Mouse (Mus musculus): ENCODE results near the gene Dlg5. TPM values are rescaled to one million over a fixed set of nuclear protein-coding genes. Genes with fewer than 3 reads are reported as not detected.

The Dlg5 gene
- 35.9 and 36.0 TPM in 2 replicates for polyA plus RNA-seq (2014; fragmentation: Nextera tagmentation; extraction: Ambion mirVana)

DNA sequence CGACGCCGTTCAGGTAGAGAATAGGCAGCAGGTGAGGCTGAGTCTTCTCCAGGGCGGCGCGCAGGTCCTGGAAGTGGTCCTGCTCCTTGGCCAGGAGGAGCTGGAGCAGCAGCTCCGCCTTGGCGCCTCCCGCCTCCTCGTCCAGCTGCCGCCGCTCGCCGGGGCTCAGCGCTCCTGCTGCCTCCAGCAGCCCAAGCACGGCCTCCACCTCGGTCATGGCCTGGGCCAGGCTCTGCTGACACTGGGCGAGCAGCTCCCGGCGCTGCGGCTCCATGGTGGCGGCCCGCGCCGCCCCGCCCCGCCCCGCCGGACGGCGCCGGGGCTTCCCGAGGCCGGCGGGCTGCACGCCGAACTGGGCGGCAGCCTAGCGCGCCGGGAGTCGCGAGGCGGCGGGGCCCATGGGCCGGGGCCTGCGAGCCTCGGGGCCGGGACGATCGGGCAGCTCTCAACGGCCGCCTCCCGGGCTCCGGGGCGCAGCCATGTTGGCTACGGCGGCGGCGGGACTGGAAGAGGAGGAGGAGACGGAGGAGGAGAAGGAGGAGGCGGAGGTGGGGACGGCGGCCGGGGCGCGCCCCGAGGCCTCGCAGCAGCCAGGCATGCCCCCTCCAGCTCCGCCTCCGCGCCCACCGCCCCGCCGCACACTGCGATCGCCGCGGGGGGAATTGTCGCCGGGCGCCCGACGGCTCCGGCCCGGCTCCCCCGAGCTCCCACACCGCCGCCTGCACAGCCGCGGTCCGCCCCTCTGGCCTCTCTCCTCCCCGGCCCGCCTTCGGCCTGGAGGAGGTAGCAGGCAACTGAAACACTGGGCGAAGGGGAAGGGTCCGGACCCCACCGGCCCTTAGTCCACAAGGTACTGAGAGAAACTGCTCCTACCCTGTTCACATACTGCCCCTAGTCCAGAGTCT lies at the start of gene Dlg5:
Gene Dlg5 (minus strand): TSS at position 744 of the 905 bp plus-strand sequence.
- peak; percentile 69 for DNase-seq (ENCODE audit: low spot score)
- H3K27me3 ChIP-seq (ENCODE audit: control insufficient read depth, insufficient read depth, low read length) = no peaks in the 10 kb centered on the region
- under 1% methylated on average over 68 of the region's 98 CpGs for WGBS
- peak within 1 kb of the TSS; percentile 78 for H3K4me2 ChIP-seq (ENCODE audit: low read depth, low read length)
- peak within 1 kb of the TSS; percentile 87 for H3K4me3 ChIP-seq (ENCODE audit: low read depth, low read length)
- H3K27ac ChIP-seq (replicated peaks; ENCODE audit: low read depth, low read length) = peak within 1 kb of the TSS; percentile 94
- no peaks in the 10 kb centered on the region for H3K4me1 ChIP-seq (ENCODE audit: control insufficient read depth, insufficient read depth, low read length)
- H3K9me3 ChIP-seq (replicated peaks; ENCODE audit: control insufficient read depth, low read length) = no peaks in the 10 kb centered on the region
- ATAC-seq (replicated peaks; ENCODE audit: insufficient number of reproducible peaks, low FRiP score, low TSS enrichment, low read depth) = peak; percentile 91
- H3K36me3 ChIP-seq (replicated peaks; ENCODE audit: control insufficient read depth, insufficient read depth, low read depth, low read length) = no peaks in the 10 kb centered on the region
- peak within 1 kb of the TSS; percentile 95 for H3K9ac ChIP-seq (replicated peaks; ENCODE audit: low read length)

DNA sequence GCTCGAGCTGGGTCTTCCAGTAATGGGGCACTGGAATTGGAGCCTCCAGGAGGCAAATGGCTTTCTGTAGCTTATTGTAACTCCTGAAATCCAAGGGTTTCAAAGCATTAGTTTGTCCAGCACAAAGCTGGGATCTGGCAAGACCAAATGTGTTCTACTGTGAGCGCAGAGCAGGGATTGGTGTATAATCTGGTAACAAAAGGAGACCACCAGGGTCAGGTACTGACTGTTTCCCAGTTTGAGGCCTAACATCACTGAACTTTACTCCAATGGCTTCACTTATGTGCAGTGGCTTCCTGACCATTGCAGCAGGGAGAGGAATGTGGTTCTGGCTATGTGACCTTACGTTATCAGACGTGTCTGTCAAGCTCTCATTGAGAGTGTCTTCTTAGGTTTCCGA lies 47.9 kb upstream of the Dlg5 start:
- H3K4me1 ChIP-seq (ENCODE audit: control insufficient read depth, insufficient read depth, low read length) = no peaks in the 10 kb centered on the region
- no peak overlapping the region for H3K9ac ChIP-seq (replicated peaks; ENCODE audit: low read length)
- WGBS = 81% methylated on average over 5 of the region's 5 CpGs
- H3K9me3 ChIP-seq (replicated peaks; ENCODE audit: control insufficient read depth, low read length) = no peaks in the 10 kb centered on the region
- DNase-seq (ENCODE audit: low spot score) (no peak), ATAC-seq (replicated peaks; ENCODE audit: insufficient number of reproducible peaks, low FRiP score, low TSS enrichment, low read depth) (no peak)
- H3K4me3 ChIP-seq (ENCODE audit: low read depth, low read length) = no peak overlapping the region
- no peaks in the 10 kb centered on the region for H3K36me3 ChIP-seq (replicated peaks; ENCODE audit: control insufficient read depth, insufficient read depth, low read depth, low read length)
- no peaks in the 10 kb centered on the region for H3K27me3 ChIP-seq (ENCODE audit: control insufficient read depth, insufficient read depth, low read length)
- H3K4me2 ChIP-seq (ENCODE audit: low read depth, low read length) = no peak overlapping the region
- H3K27ac ChIP-seq (replicated peaks; ENCODE audit: low read depth, low read length) = no peak overlapping the region

DNA sequence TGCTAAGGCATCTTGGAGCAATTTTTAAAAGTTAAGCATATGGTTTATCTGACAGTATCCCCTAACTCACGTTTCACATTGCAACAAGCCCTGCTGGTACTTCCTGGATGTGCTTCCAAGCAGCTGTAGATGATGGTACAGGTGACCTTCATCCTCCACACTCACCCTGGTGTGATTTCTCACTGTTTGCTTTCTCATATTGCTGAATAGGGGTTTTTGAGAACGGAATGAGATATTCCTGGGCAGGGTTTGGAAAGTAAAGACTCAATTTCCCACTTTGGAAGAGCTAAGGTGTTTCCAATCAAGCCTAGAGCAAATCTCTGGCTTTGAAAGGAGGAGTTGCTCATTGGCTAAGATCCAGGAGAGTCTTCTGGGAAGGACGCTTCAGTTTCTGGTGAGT lies 47.2 kb upstream of the Dlg5 start, which contains the start of gene E330034G19Rik:
Gene E330034G19Rik (plus strand): TSS at position 301 of the 400 bp plus-strand sequence.
- no peak for ATAC-seq (replicated peaks; ENCODE audit: insufficient number of reproducible peaks, low FRiP score, low TSS enrichment, low read depth)
- no peak within 1 kb of the TSS for H3K4me2 ChIP-seq (ENCODE audit: low read depth, low read length)
- no peak within 1 kb of the TSS for H3K9ac ChIP-seq (replicated peaks; ENCODE audit: low read length)
- no peak within 1 kb of the TSS for H3K4me3 ChIP-seq (ENCODE audit: low read depth, low read length)
- DNase-seq (ENCODE audit: low spot score) = no peak
- no peaks in the 10 kb centered on the region for H3K4me1 ChIP-seq (ENCODE audit: control insufficient read depth, insufficient read depth, low read length)
- H3K27ac ChIP-seq (replicated peaks; ENCODE audit: low read depth, low read length) = no peak within 1 kb of the TSS
- H3K36me3 ChIP-seq (replicated peaks; ENCODE audit: control insufficient read depth, insufficient read depth, low read depth, low read length) = no peaks in the 10 kb centered on the region
- H3K27me3 ChIP-seq (ENCODE audit: control insufficient read depth, insufficient read depth, low read length) = no peaks in the 10 kb centered on the region
- WGBS = 61% methylated on average over 3 of the region's 3 CpGs
- no peaks in the 10 kb centered on the region for H3K9me3 ChIP-seq (replicated peaks; ENCODE audit: control insufficient read depth, low read length)

DNA sequence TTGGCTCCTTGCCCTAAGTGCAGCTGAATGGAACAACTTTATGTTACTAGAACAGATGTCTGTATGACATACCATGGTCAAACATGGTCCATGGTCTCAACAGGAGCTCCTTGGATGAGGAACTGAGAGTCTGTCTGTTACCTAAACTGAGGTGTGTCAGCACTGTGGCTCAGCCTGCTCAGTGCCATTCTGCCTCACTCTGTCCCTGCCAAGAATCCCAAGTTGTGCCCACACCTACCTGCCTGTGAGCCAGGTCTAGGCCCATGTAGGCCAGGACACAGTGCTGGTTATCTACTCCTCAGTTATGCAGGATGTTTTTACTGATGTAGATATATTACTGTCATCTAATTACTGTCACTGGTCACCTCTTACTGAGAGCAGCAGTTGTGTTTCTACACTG lies 45.0 kb upstream of the Dlg5 start:
- Histone ChIP-seq H3K27me3 (ENCODE audit: control insufficient read depth, insufficient read depth, low read length) (no peaks in the 10 kb centered on the region), H3K27ac (replicated peaks; ENCODE audit: low read depth, low read length) (no peak overlapping the region), H3K36me3 (replicated peaks; ENCODE audit: control insufficient read depth, insufficient read depth, low read depth, low read length) (no peaks in the 10 kb centered on the region), H3K4me1 (ENCODE audit: control insufficient read depth, insufficient read depth, low read length) (no peaks in the 10 kb centered on the region), H3K4me2 (ENCODE audit: low read depth, low read length) (no peak overlapping the region), H3K4me3 (ENCODE audit: low read depth, low read length) (no peak overlapping the region), H3K9me3 (replicated peaks; ENCODE audit: control insufficient read depth, low read length) (no peaks in the 10 kb centered on the region), H3K9ac (replicated peaks; ENCODE audit: low read length) (no peak overlapping the region)
- ATAC-seq (replicated peaks; ENCODE audit: insufficient number of reproducible peaks, low FRiP score, low TSS enrichment, low read depth) = no peak
- DNase-seq (ENCODE audit: low spot score) = no peak

DNA sequence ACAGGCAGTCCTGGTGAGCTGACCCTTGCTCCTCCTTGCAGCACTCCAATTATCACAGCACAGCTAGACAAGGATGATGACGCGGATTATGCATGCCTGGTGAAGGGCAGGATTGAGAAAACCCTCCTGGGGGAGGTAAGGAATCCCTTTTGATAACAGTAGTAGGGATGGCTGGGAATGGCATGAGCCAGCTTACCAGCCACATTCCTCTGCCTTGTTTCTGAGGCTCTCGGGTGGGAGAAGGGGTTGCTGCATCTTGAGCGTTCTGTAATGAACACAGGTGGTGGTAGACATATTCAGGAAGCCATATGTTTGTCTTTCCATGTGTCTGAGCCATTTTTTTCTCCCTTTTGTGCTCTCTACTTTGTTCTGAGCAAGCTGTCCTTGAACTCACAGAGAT lies 40.4 kb upstream of the Dlg5 start:
- H3K27me3 ChIP-seq (ENCODE audit: control insufficient read depth, insufficient read depth, low read length) = no peaks in the 10 kb centered on the region
- 55% methylated on average over 4 of the region's 4 CpGs for WGBS
- no peak overlapping the region for H3K27ac ChIP-seq (replicated peaks; ENCODE audit: low read depth, low read length)
- H3K9ac ChIP-seq (replicated peaks; ENCODE audit: low read length) = no peak overlapping the region
- DNase-seq (ENCODE audit: low spot score) (no peak), ATAC-seq (replicated peaks; ENCODE audit: insufficient number of reproducible peaks, low FRiP score, low TSS enrichment, low read depth) (no peak)
- H3K36me3 ChIP-seq (replicated peaks; ENCODE audit: control insufficient read depth, insufficient read depth, low read depth, low read length) = no peaks in the 10 kb centered on the region
- H3K9me3 ChIP-seq (replicated peaks; ENCODE audit: control insufficient read depth, low read length) = no peaks in the 10 kb centered on the region
- no peak overlapping the region for H3K4me2 ChIP-seq (ENCODE audit: low read depth, low read length)
- no peak overlapping the region for H3K4me3 ChIP-seq (ENCODE audit: low read depth, low read length)
- H3K4me1 ChIP-seq (ENCODE audit: control insufficient read depth, insufficient read depth, low read length) = no peaks in the 10 kb centered on the region

DNA sequence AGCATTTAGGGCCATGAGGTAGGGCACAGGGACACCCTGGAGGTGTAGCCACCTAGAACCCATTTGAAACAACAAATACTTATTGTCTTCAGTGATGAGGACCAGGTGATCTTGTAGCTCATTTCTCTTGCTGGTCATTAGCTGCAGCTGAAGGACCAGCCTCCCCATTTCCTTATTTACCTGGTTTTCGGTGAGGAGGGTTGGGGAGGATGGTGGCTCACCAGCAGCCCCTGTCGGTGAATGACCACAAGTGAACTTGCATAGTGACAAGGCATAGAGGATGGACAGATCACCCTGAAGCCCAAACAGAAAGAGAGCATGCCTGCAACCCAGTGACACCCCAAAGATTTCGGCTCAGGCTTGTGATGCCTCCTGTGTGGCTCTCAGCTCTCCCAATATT lies 36.6 kb upstream of the Dlg5 start:
- Histone ChIP-seq H3K4me2 (ENCODE audit: low read depth, low read length) (no peak overlapping the region), H3K36me3 (replicated peaks; ENCODE audit: control insufficient read depth, insufficient read depth, low read depth, low read length) (no peaks in the 10 kb centered on the region), H3K27me3 (ENCODE audit: control insufficient read depth, insufficient read depth, low read length) (no peaks in the 10 kb centered on the region), H3K9me3 (replicated peaks; ENCODE audit: control insufficient read depth, low read length) (no peaks in the 10 kb centered on the region), H3K9ac (replicated peaks; ENCODE audit: low read length) (no peak overlapping the region), H3K27ac (replicated peaks; ENCODE audit: low read depth, low read length) (no peak overlapping the region), H3K4me1 (ENCODE audit: control insufficient read depth, insufficient read depth, low read length) (no peaks in the 10 kb centered on the region), H3K4me3 (ENCODE audit: low read depth, low read length) (no peak overlapping the region)
- DNase-seq (ENCODE audit: low spot score) (no peak), ATAC-seq (replicated peaks; ENCODE audit: insufficient number of reproducible peaks, low FRiP score, low TSS enrichment, low read depth) (no peak)
- WGBS = 77% methylated on average over 3 of the region's 3 CpGs

DNA sequence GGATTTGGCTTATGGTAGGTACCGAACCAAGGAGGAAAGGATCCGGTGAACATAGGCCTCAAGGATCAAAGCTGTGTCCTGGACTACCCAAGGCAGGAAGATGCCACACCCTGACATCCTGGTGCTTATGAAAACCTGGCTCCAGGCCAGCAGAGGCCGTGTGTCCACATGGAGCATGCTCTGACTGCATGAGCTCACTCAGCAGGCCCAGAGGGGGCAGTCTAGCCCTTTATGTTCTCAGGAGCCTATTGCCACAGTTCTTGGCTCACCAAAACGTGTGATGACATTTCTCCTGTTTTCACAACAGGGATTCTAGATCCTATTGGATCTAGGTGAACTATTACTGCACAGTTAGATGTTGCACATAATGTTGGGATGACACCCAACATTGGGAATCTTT lies 35.6 kb upstream of the Dlg5 start:
- Histone ChIP-seq H3K27ac (replicated peaks; ENCODE audit: low read depth, low read length) (no peak overlapping the region), H3K9me3 (replicated peaks; ENCODE audit: control insufficient read depth, low read length) (no peaks in the 10 kb centered on the region), H3K27me3 (ENCODE audit: control insufficient read depth, insufficient read depth, low read length) (no peaks in the 10 kb centered on the region), H3K36me3 (replicated peaks; ENCODE audit: control insufficient read depth, insufficient read depth, low read depth, low read length) (no peaks in the 10 kb centered on the region), H3K9ac (replicated peaks; ENCODE audit: low read length) (no peak overlapping the region), H3K4me3 (ENCODE audit: low read depth, low read length) (no peak overlapping the region), H3K4me2 (ENCODE audit: low read depth, low read length) (no peak overlapping the region), H3K4me1 (ENCODE audit: control insufficient read depth, insufficient read depth, low read length) (no peaks in the 10 kb centered on the region)
- no peak for ATAC-seq (replicated peaks; ENCODE audit: insufficient number of reproducible peaks, low FRiP score, low TSS enrichment, low read depth)
- no peak for DNase-seq (ENCODE audit: low spot score)
- WGBS = 71% methylated on average over 4 of the region's 4 CpGs

DNA sequence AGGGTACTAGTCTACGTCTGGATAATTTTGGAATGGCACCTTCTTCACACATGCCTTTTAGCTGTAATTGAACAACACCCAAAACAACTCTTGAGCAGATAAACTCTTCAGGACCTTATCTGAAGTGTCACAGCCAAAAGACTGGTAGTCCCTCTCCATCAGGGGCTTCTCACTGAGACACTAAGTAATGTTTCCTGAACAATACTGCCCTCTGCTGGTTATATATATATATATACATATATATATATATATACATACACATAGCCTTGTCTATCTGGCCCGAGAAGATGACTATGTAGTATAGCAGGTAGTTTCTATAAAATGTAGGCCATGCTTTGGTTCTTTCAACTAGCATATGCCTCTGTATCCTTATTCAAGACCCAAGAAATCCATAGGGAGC lies 29.8 kb upstream of the Dlg5 start:
- no peaks in the 10 kb centered on the region for H3K36me3 ChIP-seq (replicated peaks; ENCODE audit: control insufficient read depth, insufficient read depth, low read depth, low read length)
- H3K4me2 ChIP-seq (ENCODE audit: low read depth, low read length) = no peak overlapping the region
- peak; percentile 73 for DNase-seq (ENCODE audit: low spot score)
- H3K27me3 ChIP-seq (ENCODE audit: control insufficient read depth, insufficient read depth, low read length) = no peaks in the 10 kb centered on the region
- ATAC-seq (replicated peaks; ENCODE audit: insufficient number of reproducible peaks, low FRiP score, low TSS enrichment, low read depth) = no peak; the same call in 1 of the 2 replicates
- H3K4me3 ChIP-seq (ENCODE audit: low read depth, low read length) = no peak overlapping the region
- no peak overlapping the region for H3K9ac ChIP-seq (replicated peaks; ENCODE audit: low read length)
- no peaks in the 10 kb centered on the region for H3K9me3 ChIP-seq (replicated peaks; ENCODE audit: control insufficient read depth, low read length)
- no peaks in the 10 kb centered on the region for H3K4me1 ChIP-seq (ENCODE audit: control insufficient read depth, insufficient read depth, low read length)
- H3K27ac ChIP-seq (replicated peaks; ENCODE audit: low read depth, low read length) = no peak overlapping the region
- 55% methylated on average over 2 of the region's 2 CpGs for WGBS

Data from embryonic facial prominence, embryonic 11.5 days (tissue).